In the genomic region with DNA sequence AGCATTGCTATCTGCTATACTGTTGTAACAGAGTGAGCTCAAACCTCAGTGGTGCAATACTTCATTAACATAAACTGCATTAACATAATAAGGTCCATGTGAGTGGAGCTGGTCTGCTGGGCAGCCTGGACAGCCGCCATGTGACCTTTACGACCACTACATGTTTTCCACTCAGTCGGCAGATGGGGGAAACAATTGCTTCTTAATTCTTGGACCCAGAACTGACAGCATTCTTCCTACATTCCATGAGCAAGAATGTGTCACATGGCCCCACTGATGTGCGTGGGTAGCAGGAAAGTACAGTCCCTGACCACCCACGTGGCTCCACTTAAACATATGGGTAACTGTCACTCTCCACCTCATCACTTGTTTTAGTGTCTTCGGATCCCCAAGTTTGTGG, we compare ENCODE assay signal across 13 mouse cellular contexts.
DNase-seq lines count a peak whose midpoint lies in the region; ATAC-seq and TF ChIP-seq lines count a peak whose summit lies in the region.
"Had no signal": no experiment of that assay in that cellular context is flagged by ENCODE, and none has a peak within 500 bp of the region (broad histone marks: within the 10 kb centered on the region; RNA-seq: fewer than 3 reads in every experiment).

No protein-coding gene starts in this region.

- no peak overlapping the region for H3K9ac ChIP-seq in hindbrain, postnatal 0 days (replicated peaks; ENCODE audit: low read length)
- H3K9ac ChIP-seq in hindbrain, embryonic 13.5 days = no peak overlapping the region
- H3K9ac ChIP-seq in liver, postnatal 0 days (replicated peaks) = no peak overlapping the region
- H3K9ac ChIP-seq: neural tube, embryonic 13.5 days had no signal

- WGBS in hindbrain, postnatal 0 days = 32% methylated on average over 6 of the region's 6 CpGs
- 54% methylated on average over 6 of the region's 6 CpGs for WGBS in hindbrain, embryonic 13.5 days
- 73% methylated on average over 6 of the region's 6 CpGs for WGBS in liver, postnatal 0 days (ENCODE audit: insufficient replicate concordance)

- no peak overlapping the region for H3K27ac ChIP-seq in hindbrain, postnatal 0 days
- H3K27ac ChIP-seq in hindbrain, embryonic 13.5 days = no peak overlapping the region
- H3K27ac ChIP-seq in liver, postnatal 0 days (ENCODE audit: low read depth) = no peak overlapping the region
- H3K27ac ChIP-seq: neural tube, embryonic 13.5 days had no signal

- H3K4me3 ChIP-seq in hindbrain, postnatal 0 days (ENCODE audit: low read length) = no peak overlapping the region
- no peak overlapping the region for H3K4me3 ChIP-seq in hindbrain, embryonic 13.5 days
- no peak overlapping the region for H3K4me3 ChIP-seq in liver, postnatal 0 days (ENCODE audit: low read depth, low read length)
- H3K4me3 ChIP-seq: megakaryocyte, embryonic 14.5 days; neural tube, embryonic 13.5 days had no signal

- 0 out of 2 replicates have a peak, but pooled peaks cover 9% of the 10 kb centered on the region for H3K4me1 ChIP-seq in hindbrain, postnatal 0 days (ENCODE audit: insufficient read depth, low read length)
- peaks cover 33% of the 10 kb centered on the region for H3K4me1 ChIP-seq in hindbrain, embryonic 13.5 days (replicated peaks)
- H3K4me1 ChIP-seq in liver, postnatal 0 days (ENCODE audit: insufficient read depth) = 0 out of 2 replicates have a peak, but pooled peaks cover 2% of the 10 kb centered on the region
- H3K4me1 ChIP-seq: megakaryocyte, embryonic 14.5 days had no signal

- DNase-seq in hindbrain, postnatal 0 days (ENCODE audit: low spot score) = no peak
- DNase-seq in right cerebral cortex, adult 18-20 months = peak; percentile 83
- DNase-seq in right cerebral cortex, postnatal 10 days (ENCODE audit: low spot score in 2 of 2) = no peak
- DNase-seq in kidney, postnatal 36 days = peak; percentile 17 to 29
- peak; percentile 59 to 89 for DNase-seq in lung, postnatal 4 days
- no peak for DNase-seq in liver, postnatal 0 days
- DNase-seq in cerebellum, postnatal 4 days (ENCODE audit: low spot score in 2 of 2) = no peak
- DNase-seq: gastrocnemius, postnatal 10 days; thymus, postnatal 36 days had no signal

- TF ChIP-seq CTCF in hindbrain, postnatal 0 days (IDR thresholded peaks at IDR 0.05; ENCODE audit: low read depth) = no peak
- no peak for TF ChIP-seq CTCF in liver, postnatal 0 days (IDR thresholded peaks at IDR 0.05; ENCODE audit: low read depth)

- no peaks in the 10 kb centered on the region for H3K9me3 ChIP-seq in hindbrain, postnatal 0 days (ENCODE audit: low read length)
- H3K9me3 ChIP-seq in hindbrain, embryonic 13.5 days = 0 out of 2 replicates have a peak, but pooled peaks cover 2% of the 10 kb centered on the region
- no peaks in the 10 kb centered on the region for H3K9me3 ChIP-seq in liver, postnatal 0 days (ENCODE audit: low read length)
- H3K9me3 ChIP-seq: neural tube, embryonic 13.5 days had no signal

- no peaks in the 10 kb centered on the region for H3K27me3 ChIP-seq in hindbrain, postnatal 0 days (ENCODE audit: insufficient read depth, low read length)
- H3K27me3 ChIP-seq in hindbrain, embryonic 13.5 days = no peaks in the 10 kb centered on the region
- H3K27me3 ChIP-seq in liver, postnatal 0 days (ENCODE audit: insufficient read depth, low read length) = no peaks in the 10 kb centered on the region
- H3K27me3 ChIP-seq: CH12.LX; neural tube, embryonic 13.5 days had no signal

- no peak overlapping the region for H3K4me2 ChIP-seq in hindbrain, postnatal 0 days (ENCODE audit: low read depth, low read length)
- no peak overlapping the region for H3K4me2 ChIP-seq in hindbrain, embryonic 13.5 days
- no peak overlapping the region for H3K4me2 ChIP-seq in liver, postnatal 0 days (ENCODE audit: low read depth, low read length)
- H3K4me2 ChIP-seq: neural tube, embryonic 13.5 days had no signal

- no peak for TF ChIP-seq EP300 in liver, postnatal 0 days (IDR thresholded peaks at IDR 0.05; ENCODE audit: low read depth)

- H3K36me3 ChIP-seq in hindbrain, postnatal 0 days (ENCODE audit: insufficient read depth, low read length) = no peaks in the 10 kb centered on the region
- no peaks in the 10 kb centered on the region for H3K36me3 ChIP-seq in hindbrain, embryonic 13.5 days
- H3K36me3 ChIP-seq in liver, postnatal 0 days (replicated peaks; ENCODE audit: insufficient read depth, low read length) = no peaks in the 10 kb centered on the region
- H3K36me3 ChIP-seq: neural tube, embryonic 13.5 days had no signal

- ATAC-seq in hindbrain, postnatal 0 days = 0 out of 2 replicates have a peak, but pooled peaks have one; percentile 24
- no peak for ATAC-seq in hindbrain, embryonic 13.5 days (ENCODE audit: low FRiP score)
- no peak; the same call in 1 of the 2 replicates for ATAC-seq in liver, postnatal 0 days

Comparison
In these comparisons a context has a peak if more than half of its experiments do, and no peak if none do; other contexts are left out.
1. DNase-seq: peak in right cerebral cortex, adult 18-20 months (single experiment), kidney, postnatal 36 days (2 of 2) and lung, postnatal 4 days (2 of 2); none in hindbrain, postnatal 0 days (single experiment), right cerebral cortex, postnatal 10 days (0 of 2), liver, postnatal 0 days (single experiment) and cerebellum, postnatal 4 days (0 of 2).